Mouse (Mus musculus): ENCODE measurements around the gene St6gal1.

DNA sequence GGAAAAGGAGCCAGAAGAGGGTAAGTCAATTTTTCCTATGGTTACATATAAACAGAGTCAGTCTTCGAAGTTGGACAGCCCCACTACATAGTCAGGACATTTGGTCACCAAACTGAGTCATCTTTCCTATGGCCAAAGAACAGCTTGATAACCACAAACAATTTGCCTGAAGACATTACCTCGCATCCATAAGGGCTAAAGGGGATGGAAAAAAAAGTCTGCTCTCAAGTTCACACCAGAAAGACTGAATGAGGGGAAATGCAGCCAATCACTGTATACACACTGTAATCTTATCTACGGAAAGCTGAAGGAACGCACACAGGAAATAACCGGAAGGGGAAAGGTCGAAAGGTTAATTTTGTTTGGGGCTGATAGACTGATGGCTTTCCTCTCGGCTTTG is 6.2 kb upstream of the St6gal1 start:
- TF ChIP-seq USF1 (IDR thresholded peaks at IDR 0.05; ENCODE audit: low read depth) (no peak), TCF12 (IDR thresholded peaks at IDR 0.05; ENCODE audit: insufficient read depth, poor library complexity, severe bottlenecking) (no peak), MAX (IDR thresholded peaks at IDR 0.05; ENCODE audit: low read depth) (no peak), POLR2A (IDR thresholded peaks at IDR 0.05; ENCODE audit: insufficient read length, low read depth) (no peak), E2F4 (IDR thresholded peaks at IDR 0.05; ENCODE audit: insufficient read depth) (no peak)
